Mouse (Mus musculus) myocyte (in vitro differentiated cells): ENCODE measurements around the gene Cyth4. TPM values are rescaled to one million over a fixed set of nuclear protein-coding genes. Genes with fewer than 3 reads are reported as not detected.

Experiments
- H3K27me3 ChIP-seq: one replicate; pipeline ENCODE4 v1.6.1; 2011; ENCODE audit not compliant: control insufficient read depth, insufficient read depth, insufficient read length
- H3K36me3 ChIP-seq: one replicate; pipeline ENCODE4 v1.6.1; 2011; ENCODE audit not compliant: control insufficient read depth, insufficient read depth
- H3K4me2 ChIP-seq: one replicate; pipeline ENCODE4 v1.6.1; 2011; ENCODE audit warnings: low read depth, control low read depth
- H3K4me3 ChIP-seq: one replicate; pipeline ENCODE4 v1.5.1; 2011; ENCODE audit warnings: mild to moderate bottlenecking, control low read depth, moderate library complexity
- H3K79me2 ChIP-seq: one replicate; pipeline ENCODE4 v1.6.1; 2011; ENCODE audit not compliant: control insufficient read depth, insufficient read depth
- H3ac ChIP-seq: one replicate; pipeline ENCODE4 v1.6.1; 2011; ENCODE audit not compliant: control insufficient read depth, insufficient read length
- CEBPB ChIP-seq: IDR thresholded peaks from 2 replicates; pipeline ENCODE4 v1.6.1; 2011; ENCODE audit warnings: mild to moderate bottlenecking, moderate library complexity; ENCODE audit not compliant: poor library complexity, insufficient read depth, severe bottlenecking
- E2F4 ChIP-seq: IDR thresholded peaks from one replicate; pipeline ENCODE4 v1.6.1; 2011; ENCODE audit warnings: mild to moderate bottlenecking, control low read depth, moderate library complexity; ENCODE audit not compliant: insufficient read depth
- MAX ChIP-seq: IDR thresholded peaks from one replicate; pipeline ENCODE4 v1.6.1; 2011; ENCODE audit warnings: low read depth, mild to moderate bottlenecking, control low read depth
- MYOD1 ChIP-seq, 3 experiments: IDR thresholded peaks; one replicate each; pipeline ENCODE4 v1.6.1; 2011; ENCODE audit warnings: control low read depth in 2 of 3, low read depth in 2 of 3, mild to moderate bottlenecking in 2 of 3, moderate library complexity in 1 of 3; ENCODE audit not compliant: insufficient read length in 2 of 3, control insufficient read depth in 1 of 3
- MYOG ChIP-seq, 3 experiments: IDR thresholded peaks; one replicate each; pipeline ENCODE4 v1.6.1; 2011; ENCODE audit warnings: control low read depth in 2 of 3, low read depth in 2 of 3, mild to moderate bottlenecking in 2 of 3; ENCODE audit not compliant: insufficient read length in 2 of 3, control insufficient read depth in 1 of 3, insufficient read depth in 1 of 3
- POLR2A ChIP-seq: IDR thresholded peaks from one replicate; pipeline ENCODE4 v1.6.1; 2011; ENCODE audit warnings: low read depth, mild to moderate bottlenecking, control low read depth, moderate library complexity; ENCODE audit not compliant: insufficient read length
- POLR2AphosphoS2 ChIP-seq: IDR thresholded peaks from one replicate; pipeline ENCODE4 v1.6.1; 2011; ENCODE audit warnings: low read depth, control low read depth; ENCODE audit not compliant: insufficient read length
- REST ChIP-seq: IDR thresholded peaks from one replicate; pipeline ENCODE4 v1.6.1; 2011; ENCODE audit warnings: mild to moderate bottlenecking, control low read depth, moderate library complexity; ENCODE audit not compliant: insufficient read depth, insufficient read length
- SRF ChIP-seq: IDR thresholded peaks from one replicate; pipeline ENCODE4 v1.6.1; 2011; ENCODE audit warnings: low read depth; ENCODE audit not compliant: control insufficient read depth, insufficient read length
- TCF12 ChIP-seq: IDR thresholded peaks from one replicate; pipeline ENCODE4 v1.6.1; 2011; ENCODE audit warnings: mild to moderate bottlenecking, control low read depth; ENCODE audit not compliant: poor library complexity, insufficient read depth, severe bottlenecking
- TCF3 ChIP-seq: IDR thresholded peaks from one replicate; pipeline ENCODE4 v1.6.1; 2011; ENCODE audit warnings: low read depth, control low read depth; ENCODE audit not compliant: insufficient read length
- USF1 ChIP-seq: IDR thresholded peaks from one replicate; pipeline ENCODE4 v1.6.1; 2011; ENCODE audit warnings: low read depth, mild to moderate bottlenecking, control low read depth, moderate library complexity
- polyA plus RNA-seq: library from polyadenylated mRNA; unstranded; fragments of >200 nt; fragmentation: generic; extraction: Trizol; gene quantifications from one replicate; pipeline ENCODE4 v1.2.1, GENCODE M21; 2012; ENCODE audit warnings: missing spikeins

Gene Cyth4
- polyA plus RNA-seq, 1 experiment, result 0.10 TPM

DNA sequence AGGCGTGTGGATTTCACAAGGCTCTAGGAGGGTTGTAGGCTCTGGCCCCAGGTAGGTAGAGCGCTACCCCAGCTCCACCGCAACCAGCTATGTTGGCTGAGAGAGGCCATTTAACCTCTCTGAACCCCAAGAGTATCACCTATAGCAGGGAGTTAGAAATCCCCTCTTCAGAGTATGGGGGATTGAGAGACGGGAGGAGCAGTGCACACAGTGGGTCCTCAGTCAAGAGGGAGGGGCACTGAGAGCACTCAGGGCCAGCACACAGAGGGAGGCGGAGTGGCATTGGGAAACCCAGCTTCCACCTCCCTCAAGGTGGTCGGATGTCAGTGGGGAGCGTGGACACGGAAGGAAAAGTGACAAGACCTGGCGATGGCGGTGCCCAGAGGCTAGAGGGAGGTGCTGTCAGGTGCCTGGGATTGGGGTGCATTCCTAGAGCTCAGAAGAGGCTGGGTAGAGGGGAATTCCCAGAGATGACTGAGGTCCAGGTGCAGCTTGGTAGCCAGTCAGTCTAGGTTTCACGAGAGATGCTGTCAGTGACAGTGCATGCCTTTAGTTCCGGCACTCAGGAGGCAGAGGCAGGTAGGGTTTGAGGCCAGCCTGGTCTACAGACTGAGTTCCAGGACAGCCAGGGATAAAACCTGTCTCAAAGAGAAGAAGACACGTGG lies 2.8 kb downstream of the Cyth4 start:
- TF ChIP-seq MYOG (IDR thresholded peaks at IDR 0.05; ENCODE audit: control insufficient read depth in 1 of 3, insufficient read depth in 1 of 3, insufficient read length in 2 of 3, low read depth in 2 of 3), result no peak
- no peak for TF ChIP-seq E2F4
- TF ChIP-seq TCF3, result no peak
- TF ChIP-seq POLR2A, result no peak
- no peak for TF ChIP-seq REST
- no peak for TF ChIP-seq TCF12
- TF ChIP-seq MAX, result no peak
- TF ChIP-seq MYOD1 (IDR thresholded peaks at IDR 0.05; ENCODE audit: control insufficient read depth in 1 of 3, insufficient read length in 2 of 3, low read depth in 2 of 3), result no peak
- TF ChIP-seq CEBPB, result no peak
- no peak for TF ChIP-seq SRF
- TF ChIP-seq USF1, result no peak
- TF ChIP-seq POLR2AphosphoS2, result no peak
- H3K4me3 ChIP-seq, result no peak overlapping the region
- no peak overlapping the region for H3K4me2 ChIP-seq
- no peak overlapping the region for H3ac ChIP-seq
- no peaks in the 10 kb centered on the region for H3K79me2 ChIP-seq
- peaks cover 25% of the 10 kb centered on the region for H3K27me3 ChIP-seq
- no peaks in the 10 kb centered on the region for H3K36me3 ChIP-seq

DNA sequence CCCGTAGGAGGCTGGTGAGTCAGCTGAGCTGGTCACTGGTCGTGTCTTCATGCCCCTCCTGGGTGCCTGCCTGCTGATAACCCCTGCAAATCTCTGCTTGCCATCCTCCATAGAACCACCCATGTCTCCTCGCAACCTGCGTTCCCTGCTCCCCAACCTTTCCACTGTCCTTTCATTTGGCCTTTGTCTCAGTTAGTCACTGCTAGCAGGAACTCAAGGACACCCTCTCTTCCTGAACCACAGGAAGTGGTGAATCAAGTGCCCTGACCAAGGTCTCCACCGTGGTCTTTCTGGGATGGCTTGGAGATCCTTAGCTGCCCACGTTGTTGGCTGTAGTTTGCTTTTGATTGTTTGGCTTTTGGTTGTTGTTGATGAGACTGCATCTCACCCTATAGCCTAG lies 4.3 kb downstream of the Cyth4 start:
- no peak for TF ChIP-seq E2F4
- TF ChIP-seq TCF3, result no peak
- TF ChIP-seq POLR2AphosphoS2, result no peak
- TF ChIP-seq MYOD1 (IDR thresholded peaks at IDR 0.05; ENCODE audit: control insufficient read depth in 1 of 3, insufficient read length in 2 of 3, low read depth in 2 of 3), result no peak
- TF ChIP-seq MYOG (IDR thresholded peaks at IDR 0.05; ENCODE audit: control insufficient read depth in 1 of 3, insufficient read depth in 1 of 3, insufficient read length in 2 of 3, low read depth in 2 of 3), result no peak
- H3K27me3 ChIP-seq, result peaks cover 30% of the 10 kb centered on the region
- H3ac ChIP-seq, result no peak overlapping the region
- H3K36me3 ChIP-seq, result no peaks in the 10 kb centered on the region
- no peak overlapping the region for H3K4me2 ChIP-seq
- no peaks in the 10 kb centered on the region for H3K79me2 ChIP-seq
- H3K4me3 ChIP-seq, result no peak overlapping the region

DNA sequence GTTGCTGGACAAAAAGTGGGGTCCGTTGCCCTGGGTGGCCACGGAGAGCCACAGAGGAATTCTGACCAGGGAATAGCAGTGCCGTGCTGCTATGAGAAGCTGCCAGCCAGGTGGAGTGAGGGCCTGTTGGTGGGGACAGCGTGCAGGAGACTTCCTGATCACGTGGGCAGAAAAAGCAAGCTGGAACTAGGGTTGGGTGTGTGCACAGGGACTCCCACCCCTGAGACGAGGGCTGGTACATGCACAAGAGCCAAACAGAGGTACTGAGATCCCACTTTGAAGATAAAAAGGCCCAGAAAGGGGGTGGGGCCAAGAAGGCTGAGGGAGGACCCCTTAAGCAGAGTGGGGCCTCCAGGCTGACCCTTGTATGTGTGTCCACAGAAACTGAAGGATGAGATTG lies 7.4 kb downstream of the Cyth4 start:
- no peak overlapping the region for H3ac ChIP-seq
- H3K4me3 ChIP-seq, result no peak overlapping the region
- TF ChIP-seq SRF (no peak), E2F4 (no peak), TCF12 (no peak), REST (no peak), MYOG (IDR thresholded peaks at IDR 0.05; ENCODE audit: control insufficient read depth in 1 of 3, insufficient read depth in 1 of 3, insufficient read length in 2 of 3, low read depth in 2 of 3) (no peak), CEBPB (no peak), USF1 (no peak), TCF3 (no peak), POLR2A (no peak), MYOD1 (IDR thresholded peaks at IDR 0.05; ENCODE audit: control insufficient read depth in 1 of 3, insufficient read length in 2 of 3, low read depth in 2 of 3) (no peak), MAX (no peak), POLR2AphosphoS2 (no peak)
- H3K36me3 ChIP-seq, result no peaks in the 10 kb centered on the region
- H3K27me3 ChIP-seq, result peaks cover 24% of the 10 kb centered on the region
- no peak overlapping the region for H3K4me2 ChIP-seq
- no peaks in the 10 kb centered on the region for H3K79me2 ChIP-seq

DNA sequence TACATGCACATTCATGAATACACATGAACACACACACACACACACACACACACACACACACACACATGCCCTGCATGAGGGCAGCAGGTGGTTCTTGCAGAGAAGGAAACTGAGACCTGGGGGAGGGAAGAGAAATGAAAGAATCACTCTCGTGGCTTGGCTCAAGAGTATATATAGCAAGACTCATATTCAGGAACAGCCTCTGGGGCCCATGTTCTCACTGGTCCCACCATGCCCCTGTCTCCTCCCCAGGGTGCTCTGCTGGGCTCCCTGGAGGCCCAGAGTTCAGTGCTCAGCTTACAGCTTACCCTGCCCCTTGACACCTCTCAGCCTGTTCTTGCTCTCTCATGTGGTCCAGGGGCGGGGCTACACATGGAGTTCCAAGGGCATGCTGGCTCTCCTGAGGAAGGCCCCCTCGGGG lies 8.5 kb downstream of the Cyth4 start:
- no peaks in the 10 kb centered on the region for H3K36me3 ChIP-seq
- H3K27me3 ChIP-seq, result peaks cover 13% of the 10 kb centered on the region
- no peaks in the 10 kb centered on the region for H3K79me2 ChIP-seq
- TF ChIP-seq TCF12 (no peak), MYOD1 (IDR thresholded peaks at IDR 0.05; ENCODE audit: control insufficient read depth in 1 of 3, insufficient read length in 2 of 3, low read depth in 2 of 3) (no peak), MAX (no peak), POLR2AphosphoS2 (no peak), SRF (no peak), USF1 (no peak), CEBPB (no peak), TCF3 (no peak), MYOG (IDR thresholded peaks at IDR 0.05; ENCODE audit: control insufficient read depth in 1 of 3, insufficient read depth in 1 of 3, insufficient read length in 2 of 3, low read depth in 2 of 3) (no peak), REST (no peak), POLR2A (no peak), E2F4 (no peak)
- H3ac ChIP-seq, result no peak overlapping the region
- no peak overlapping the region for H3K4me3 ChIP-seq
- no peak overlapping the region for H3K4me2 ChIP-seq

GRCm38 (mm10) chr15:78606059-78606458 lies 9.2 kb downstream of the Cyth4 start:
- no peak overlapping the region for H3K4me3 ChIP-seq
- no peak for TF ChIP-seq SRF
- TF ChIP-seq E2F4, result no peak
- TF ChIP-seq MYOD1 (IDR thresholded peaks at IDR 0.05; ENCODE audit: control insufficient read depth in 1 of 3, insufficient read length in 2 of 3, low read depth in 2 of 3), result no peak
- no peak for TF ChIP-seq USF1
- TF ChIP-seq TCF3, result no peak
- TF ChIP-seq TCF12, result no peak
- no peak for TF ChIP-seq MAX
- no peak for TF ChIP-seq CEBPB
- TF ChIP-seq REST, result no peak
- TF ChIP-seq POLR2AphosphoS2, result no peak
- TF ChIP-seq MYOG (IDR thresholded peaks at IDR 0.05; ENCODE audit: control insufficient read depth in 1 of 3, insufficient read depth in 1 of 3, insufficient read length in 2 of 3, low read depth in 2 of 3), result no peak
- no peak for TF ChIP-seq POLR2A
- peaks cover 10% of the 10 kb centered on the region for H3K27me3 ChIP-seq

More at GRCm38 (mm10) chr15:78606059-78606458, 9.2 kb downstream of the Cyth4 start:
- no peak overlapping the region for H3K4me2 ChIP-seq
- H3K36me3 ChIP-seq, result no peaks in the 10 kb centered on the region
- no peaks in the 10 kb centered on the region for H3K79me2 ChIP-seq
- no peak overlapping the region for H3ac ChIP-seq
